Mouse (Mus musculus) midbrain, embryonic 12.5 days (tissue): ENCODE results near the gene Stam. TPM values are rescaled to one million over a fixed set of nuclear protein-coding genes. Genes with fewer than 3 reads are reported as not detected.
"Not testable (repeated sequence)": the region's sequence is repeated elsewhere in the genome, so short reads cannot be mapped to it uniquely, and the experiment has no call there.

Source experiments
- ATAC-seq: fragments of 200-750 bp; cut with Nextera tagmentation; 2 replicates; pipeline ENCODE4 v1.8.0; 2017; ENCODE audit warnings: low read depth, moderate TSS enrichment, moderate library complexity; ENCODE audit not compliant: low FRiP score
- H3K27ac ChIP-seq: fragments of 300-500 bp; sonication (generic); replicated peaks from 2 replicates; pipeline ENCODE4 v1.5.1; 2016; ENCODE audit warnings: mild to moderate bottlenecking
- H3K27me3 ChIP-seq: fragments of 300-500 bp; sonication (generic); 2 replicates; pipeline ENCODE4 v1.6.1; 2016; ENCODE audit warnings: mild to moderate bottlenecking
- H3K36me3 ChIP-seq: fragments of 300-500 bp; sonication (generic); 2 replicates; pipeline ENCODE4 v1.6.1; 2016
- H3K4me1 ChIP-seq: fragments of 300-500 bp; sonication (generic); 2 replicates; pipeline ENCODE4 v1.6.1; 2016
- H3K4me2 ChIP-seq: fragments of 300-500 bp; sonication (generic); replicated peaks from 2 replicates; pipeline ENCODE4 v1.6.1; 2016; ENCODE audit warnings: mild to moderate bottlenecking, moderate library complexity
- H3K4me3 ChIP-seq: fragments of 300-500 bp; sonication (generic); 2 replicates; pipeline ENCODE4 v1.5.1; 2016; ENCODE audit warnings: mild to moderate bottlenecking
- H3K9ac ChIP-seq: fragments of 300-500 bp; sonication (generic); replicated peaks from 2 replicates; pipeline ENCODE4 v1.6.1; 2016; ENCODE audit warnings: mild to moderate bottlenecking, moderate library complexity
- H3K9me3 ChIP-seq: fragments of 300-500 bp; sonication (generic); 2 replicates; pipeline ENCODE4 v1.6.1; 2016; ENCODE audit warnings: mild to moderate bottlenecking
- WGBS: fragments of 180-500 bp; shearing (Covaris S2); methylation state at CpG from one replicate; pipeline ENCODE4 v1.1.7; 2016; 5-methylcytosine and 5-hydroxymethylcytosine counted together
- polyA plus RNA-seq: library from polyadenylated mRNA; unstranded; fragments of >200 nt; fragmentation: Nextera tagmentation; extraction: Ambion mirVana; gene quantifications from 2 replicates; pipeline ENCODE4 v1.2.1, GENCODE M21; 2016

Gene Stam
- polyA plus RNA-seq, 1 experiment from 2014 or later, result 100 TPM

GRCm38 (mm10) chr2:14065704-14066650 is 7.9 kb upstream of the Stam start:
- Histone ChIP-seq H3K27ac (no peak overlapping the region), H3K4me1 (no peaks in the 10 kb centered on the region), H3K4me3 (no peak overlapping the region), H3K9ac (no peak overlapping the region), H3K4me2 (no peak overlapping the region), H3K36me3 (no peaks in the 10 kb centered on the region), H3K27me3 (no peaks in the 10 kb centered on the region), H3K9me3 (no peaks in the 10 kb centered on the region)
- WGBS, result 77% methylated on average over 2 of the region's 2 CpGs
- ATAC-seq, result no peak

DNA sequence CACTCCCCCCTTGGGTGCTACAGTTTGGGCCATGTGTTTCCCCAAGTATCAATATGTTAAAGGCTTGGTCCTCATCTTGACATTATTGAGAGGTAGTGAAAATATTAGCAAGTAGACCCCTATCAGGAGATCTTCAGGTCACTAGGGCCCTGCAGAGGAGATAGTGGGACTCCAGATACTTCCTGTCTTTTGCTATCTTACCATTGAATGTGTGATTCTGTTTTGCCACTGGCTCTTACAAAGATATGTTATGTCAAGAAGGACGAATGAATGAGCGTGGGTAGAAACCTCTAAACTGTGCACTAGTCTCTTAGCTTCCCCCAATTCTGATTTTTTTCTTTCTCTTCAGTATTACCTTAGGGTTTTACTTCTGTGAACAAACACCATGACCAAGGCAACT is 4.9 kb upstream of the Stam start:
- Histone ChIP-seq H3K27me3 (no peaks in the 10 kb centered on the region), H3K36me3 (no peaks in the 10 kb centered on the region), H3K9ac (no peak overlapping the region), H3K9me3 (no peaks in the 10 kb centered on the region), H3K4me1 (peaks cover 6% of the 10 kb centered on the region), H3K4me2 (no peak overlapping the region), H3K4me3 (no peak overlapping the region), H3K27ac (no peak overlapping the region)
- WGBS, result 82% methylated on average over 2 of the region's 2 CpGs
- ATAC-seq, result no peak

DNA sequence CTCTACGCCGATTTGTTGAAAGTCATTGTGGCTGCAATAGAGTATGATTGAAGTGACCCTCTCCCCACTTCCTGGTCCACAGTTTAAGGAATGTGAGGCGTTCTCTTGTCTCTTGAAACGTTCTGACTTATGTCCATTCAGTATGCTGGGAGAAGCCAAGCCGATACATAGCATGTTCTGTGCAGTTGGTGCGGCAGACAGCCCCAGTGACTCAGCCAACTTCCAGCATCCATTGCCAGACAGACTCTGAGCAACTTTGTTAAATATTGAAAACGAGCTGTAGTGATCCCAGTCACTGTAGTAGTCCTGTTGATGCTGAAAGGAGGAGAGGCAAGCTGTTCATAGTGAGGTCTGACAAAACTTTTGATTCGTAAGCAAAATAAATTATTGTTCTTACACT is 3.4 kb upstream of the Stam start:
- Histone ChIP-seq H3K9ac (no peak overlapping the region), H3K36me3 (no peaks in the 10 kb centered on the region), H3K9me3 (no peaks in the 10 kb centered on the region), H3K4me3 (no peak overlapping the region), H3K27me3 (no peaks in the 10 kb centered on the region), H3K4me1 (peaks cover 13% of the 10 kb centered on the region), H3K27ac (no peak overlapping the region), H3K4me2 (no peak overlapping the region)
- ATAC-seq, result no peak
- 83% methylated on average over 8 of the region's 8 CpGs for WGBS

- Histone ChIP-seq H3K27ac (peak overlapping the region; percentile 92), H3K9ac (peak overlapping the region; percentile 88), H3K27me3 (no peaks in the 10 kb centered on the region)
Measured at GRCm38 (mm10) chr2:14073008-14073361, 913 bp upstream of the Stam start.

GRCm38 (mm10) chr2:14074221-14074901 is 463 bp downstream of the Stam start:
- Histone ChIP-seq H3K27ac (peak overlapping the region; percentile 92), H3K36me3 (no peaks in the 10 kb centered on the region), H3K4me2 (peak overlapping the region; percentile 62), H3K9me3 (no peaks in the 10 kb centered on the region), H3K4me1 (peaks cover 23% of the 10 kb centered on the region), H3K27me3 (no peaks in the 10 kb centered on the region), H3K4me3 (peak overlapping the region; percentile 80), H3K9ac (peak overlapping the region; percentile 88)
- under 1% methylated on average over 38 of the region's 38 CpGs for WGBS
- no peak; the same call in 1 of the 2 replicates for ATAC-seq

More at GRCm38 (mm10) chr2:14073008-14073361, 913 bp upstream of the Stam start:
- no peak for ATAC-seq
- 23% methylated on average over 8 of the region's 8 CpGs for WGBS
- H3K9me3 ChIP-seq, result no peaks in the 10 kb centered on the region
- no peaks in the 10 kb centered on the region for H3K36me3 ChIP-seq
- peaks cover 23% of the 10 kb centered on the region for H3K4me1 ChIP-seq
- peak overlapping the region; percentile 80 for H3K4me3 ChIP-seq
- peak overlapping the region; percentile 62 for H3K4me2 ChIP-seq

GRCm38 (mm10) chr2:14078527-14078926 is 4.6 kb downstream of the Stam start:
- 93% methylated on average over 9 of the region's 9 CpGs for WGBS
- H3K27ac ChIP-seq, ATAC-seq, H3K36me3 ChIP-seq, H3K27me3 ChIP-seq, H3K4me3 ChIP-seq, H3K9ac ChIP-seq, H3K9me3 ChIP-seq, H3K4me2 ChIP-seq: not testable (repeated sequence)
- peaks cover 17% of the 10 kb centered on the region for H3K4me1 ChIP-seq

- Histone ChIP-seq H3K36me3 (peaks cover 21% of the 10 kb centered on the region), H3K27me3 (no peaks in the 10 kb centered on the region), H3K4me1 (no peaks in the 10 kb centered on the region), H3K9me3 (peaks cover 3% of the 10 kb centered on the region; the same call in 1 of the 2 replicates), H3K4me3 (no peak overlapping the region), H3K27ac (no peak overlapping the region), H3K9ac (no peak overlapping the region), H3K4me2 (no peak overlapping the region)
- ATAC-seq, result no peak
Measured at GRCm38 (mm10) chr2:14100533-14100932, 26.6 kb downstream of the Stam start.

DNA sequence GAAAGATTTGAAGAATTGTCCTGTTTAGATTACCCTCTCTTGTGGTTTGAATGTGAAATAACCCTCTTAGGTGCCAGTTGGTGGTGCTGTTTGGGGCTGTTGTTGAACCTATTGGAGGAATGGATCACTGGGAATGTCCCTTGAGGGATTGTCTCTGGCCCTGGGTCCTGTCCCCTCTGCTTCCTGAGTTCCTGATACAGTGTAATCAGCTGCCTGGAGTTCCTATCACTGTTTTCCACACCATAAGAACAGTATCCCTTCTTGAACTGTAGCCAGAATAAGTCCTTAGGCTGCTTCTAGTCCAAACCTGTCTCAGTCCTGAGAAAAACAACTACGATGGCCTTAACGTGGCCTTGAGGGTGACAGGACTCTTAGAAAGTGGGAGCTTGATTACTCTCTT is 28.7 kb downstream of the Stam start:
- 91% methylated on average over 2 of the region's 2 CpGs for WGBS
- Histone ChIP-seq H3K4me1 (no peaks in the 10 kb centered on the region), H3K9me3 (no peaks in the 10 kb centered on the region), H3K36me3 (peaks cover 16% of the 10 kb centered on the region), H3K9ac (no peak overlapping the region), H3K27ac (no peak overlapping the region), H3K4me2 (no peak overlapping the region), H3K27me3 (no peaks in the 10 kb centered on the region), H3K4me3 (no peak overlapping the region)
- no peak for ATAC-seq

- no peaks in the 10 kb centered on the region for H3K4me1 ChIP-seq
- no peak overlapping the region for H3K4me2 ChIP-seq
- no peak overlapping the region for H3K9ac ChIP-seq
- H3K9me3 ChIP-seq, result no peaks in the 10 kb centered on the region
- 83% methylated on average over 1 of the region's 1 CpGs for WGBS
- no peaks in the 10 kb centered on the region for H3K27me3 ChIP-seq
- H3K27ac ChIP-seq, result no peak overlapping the region
- H3K36me3 ChIP-seq, result peaks cover 16% of the 10 kb centered on the region
- no peak for ATAC-seq
- no peak overlapping the region for H3K4me3 ChIP-seq
Measured at GRCm38 (mm10) chr2:14103924-14104323, 30.0 kb downstream of the Stam start.

GRCm38 (mm10) chr2:14107673-14108072 is 33.8 kb downstream of the Stam start:
- no peak for ATAC-seq
- Histone ChIP-seq H3K9ac (no peak overlapping the region), H3K9me3 (no peaks in the 10 kb centered on the region), H3K4me1 (no peaks in the 10 kb centered on the region), H3K4me2 (no peak overlapping the region), H3K4me3 (no peak overlapping the region), H3K27ac (no peak overlapping the region), H3K27me3 (no peaks in the 10 kb centered on the region), H3K36me3 (peaks cover 13% of the 10 kb centered on the region)
- WGBS, result 93% methylated on average over 3 of the region's 3 CpGs

DNA sequence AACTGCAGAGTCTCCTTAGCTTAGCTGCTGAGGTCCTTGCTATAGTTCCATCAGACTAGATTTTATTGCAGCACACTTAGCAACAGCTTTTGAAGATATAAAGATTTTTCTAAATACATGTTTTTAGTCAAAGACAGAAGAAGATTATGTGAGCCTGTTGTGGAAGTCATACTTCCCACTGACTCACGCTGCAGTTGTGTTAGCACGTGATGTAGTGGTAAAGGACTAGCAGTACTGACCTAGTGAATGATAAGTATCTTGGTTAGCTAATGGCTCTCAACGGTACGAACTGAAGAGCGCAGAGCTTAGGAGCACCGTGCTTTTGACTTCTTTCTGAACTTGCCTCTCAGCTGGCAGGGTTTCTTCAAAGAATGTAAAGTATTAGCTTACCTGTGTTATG is 52.5 kb downstream of the Stam start:
- no peak for ATAC-seq
- H3K9ac ChIP-seq, result no peak overlapping the region
- 91% methylated on average over 6 of the region's 6 CpGs for WGBS
- peaks cover 26% of the 10 kb centered on the region for H3K36me3 ChIP-seq
- H3K9me3 ChIP-seq, result no peaks in the 10 kb centered on the region
- no peak overlapping the region for H3K27ac ChIP-seq
- H3K4me2 ChIP-seq, result no peak overlapping the region
- 0 out of 2 replicates have a peak, but pooled peaks cover 5% of the 10 kb centered on the region for H3K4me1 ChIP-seq
- H3K27me3 ChIP-seq, result no peaks in the 10 kb centered on the region; the same call in 1 of the 2 replicates
- H3K4me3 ChIP-seq, result no peak overlapping the region

DNA sequence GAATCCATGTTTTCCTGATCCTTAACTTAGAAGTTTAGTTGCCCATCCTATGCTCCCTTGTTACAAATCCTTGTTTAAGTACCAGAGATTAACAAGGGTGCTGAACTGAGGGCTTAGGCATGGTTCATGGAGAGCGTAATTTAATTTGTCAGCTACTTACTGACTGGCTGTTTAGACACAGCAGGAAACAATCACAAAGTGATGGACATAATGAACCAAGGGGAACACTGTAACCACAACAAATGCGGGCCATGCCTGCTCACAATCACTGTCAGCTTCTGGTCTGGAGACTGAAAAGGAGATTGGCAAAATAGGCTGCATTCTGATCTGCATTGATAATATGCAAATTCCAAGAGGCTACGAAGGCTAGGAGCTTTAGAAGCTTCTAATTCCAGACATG is 53.7 kb downstream of the Stam start:
- no peak overlapping the region for H3K27ac ChIP-seq
- H3K9me3 ChIP-seq, result no peaks in the 10 kb centered on the region
- no peak overlapping the region for H3K9ac ChIP-seq
- 36% methylated on average over 3 of the region's 3 CpGs for WGBS
- no peaks in the 10 kb centered on the region; the same call in 1 of the 2 replicates for H3K27me3 ChIP-seq
- H3K4me2 ChIP-seq, result no peak overlapping the region
- ATAC-seq, result peak; percentile 91
- H3K4me3 ChIP-seq, result no peak overlapping the region
- H3K36me3 ChIP-seq, result peaks cover 35% of the 10 kb centered on the region
- H3K4me1 ChIP-seq, result 0 out of 2 replicates have a peak, but pooled peaks cover 5% of the 10 kb centered on the region
